Comparison of ENCODE assay signal across 8 mouse cellular contexts in genomic region chr6:28396853-28397457, GRCm38 (mm10). TPM values are rescaled to one million over a fixed set of nuclear protein-coding genes. Genes with fewer than 3 reads are reported as not detected.
DNase-seq lines count a peak whose midpoint lies in the region; ATAC-seq lines count a peak whose summit lies in the region.

No protein-coding gene starts in this region.

- no peaks in the 10 kb centered on the region for H3K9me3 ChIP-seq in hindbrain, embryonic 15.5 days
- no peaks in the 10 kb centered on the region for H3K9me3 ChIP-seq in midbrain, embryonic 12.5 days

- ATAC-seq in hindbrain, embryonic 15.5 days (ENCODE audit: low FRiP score, low read depth), result no peak
- ATAC-seq in midbrain, embryonic 12.5 days (ENCODE audit: low FRiP score, low read depth), result peak; percentile 61

- H3K4me3 ChIP-seq in hindbrain, embryonic 15.5 days, result peak overlapping the region; percentile 42
- H3K4me3 ChIP-seq in midbrain, embryonic 12.5 days, result peak overlapping the region; percentile 53

- 2% methylated on average over 19 of the region's 19 CpGs for WGBS in hindbrain, embryonic 15.5 days
- WGBS in midbrain, embryonic 12.5 days, result under 1% methylated on average over 19 of the region's 19 CpGs

- H3K27me3 ChIP-seq in hindbrain, embryonic 15.5 days, result peaks cover 4% of the 10 kb centered on the region; the same call in 1 of the 2 replicates
- H3K27me3 ChIP-seq in midbrain, embryonic 12.5 days, result peaks cover 44% of the 10 kb centered on the region

- no peaks in the 10 kb centered on the region for H3K36me3 ChIP-seq in hindbrain, embryonic 15.5 days
- no peaks in the 10 kb centered on the region for H3K36me3 ChIP-seq in midbrain, embryonic 12.5 days

- peaks cover 16% of the 10 kb centered on the region for H3K4me1 ChIP-seq in hindbrain, embryonic 15.5 days (replicated peaks)
- peaks cover 8% of the 10 kb centered on the region; the same call in 1 of the 2 replicates for H3K4me1 ChIP-seq in midbrain, embryonic 12.5 days

- peak overlapping the region; percentile 91 for H3K4me2 ChIP-seq in hindbrain, embryonic 15.5 days
- H3K4me2 ChIP-seq in midbrain, embryonic 12.5 days (replicated peaks), result peak overlapping the region; percentile 76

- peak overlapping the region; percentile 48; the same call in 1 of the 2 replicates for H3K27ac ChIP-seq in hindbrain, embryonic 15.5 days (replicated peaks)
- H3K27ac ChIP-seq in midbrain, embryonic 12.5 days (replicated peaks), result peak overlapping the region; percentile 90

- H3K9ac ChIP-seq in hindbrain, embryonic 15.5 days, result peak overlapping the region; percentile 27
- H3K9ac ChIP-seq in midbrain, embryonic 12.5 days (replicated peaks), result peak overlapping the region; percentile 62; the same call in 1 of the 2 replicates

- DNase-seq in cerebellum, adult 8-10 months, result peak; percentile 15
- no peak for DNase-seq in cerebellum, adult 9-10 months
- DNase-seq in right cerebral cortex, postnatal 4 days, result peak; percentile 28
- DNase-seq in right cerebral cortex, postnatal 14 days, result no peak
- DNase-seq in adipocyte (ENCODE audit: low spot score), result no peak
- DNase-seq in adrenal gland, postnatal 10 days, result no peak

RNA-seq across cellular contexts. Expression of gene Zfp800, which starts 0.8 kb away (rescaled TPM):
- 22.4 and 24.6 TPM in 2 replicates for polyA plus RNA-seq in hindbrain, embryonic 15.5 days (2015; fragmentation: Nextera tagmentation; extraction: Ambion mirVana)
- polyA plus RNA-seq in midbrain, embryonic 12.5 days (2016; fragmentation: Nextera tagmentation; extraction: Ambion mirVana), result 36.8 and 40.3 TPM in 2 replicates
- 10 to 100 TPM; 18.4 to 20.1 TPM for total RNA-seq in adrenal gland, postnatal 10 days (2021)

RNA-seq across cellular contexts. Expression of gene Arf5, which starts 26.4 kb away (rescaled TPM):
- 414 and 437 TPM in 2 replicates for polyA plus RNA-seq in hindbrain, embryonic 15.5 days (2015; fragmentation: Nextera tagmentation; extraction: Ambion mirVana)
- polyA plus RNA-seq in midbrain, embryonic 12.5 days (2016; fragmentation: Nextera tagmentation; extraction: Ambion mirVana), result 318 and 320 TPM in 2 replicates
- 100 to 1,000 TPM; 178 to 190 TPM for total RNA-seq in adrenal gland, postnatal 10 days (2021)

RNA-seq across cellular contexts. Expression of gene Fscn3, which starts 30.6 kb away (rescaled TPM):
- not detected in 2 replicates for polyA plus RNA-seq in hindbrain, embryonic 15.5 days (2015; fragmentation: Nextera tagmentation; extraction: Ambion mirVana)
- polyA plus RNA-seq in midbrain, embryonic 12.5 days (2016; fragmentation: Nextera tagmentation; extraction: Ambion mirVana), result not detected in 2 replicates
- total RNA-seq in adrenal gland, postnatal 10 days (2021), result under 1 TPM in 1 of 2 experiments, not detected in 1; 0.27 TPM

RNA-seq across cellular contexts. Expression of gene Gcc1, which starts 31.2 kb away (rescaled TPM):
- 10.9 and 11.0 TPM in 2 replicates for polyA plus RNA-seq in hindbrain, embryonic 15.5 days (2015; fragmentation: Nextera tagmentation; extraction: Ambion mirVana)
- 15.3 and 16.1 TPM in 2 replicates for polyA plus RNA-seq in midbrain, embryonic 12.5 days (2016; fragmentation: Nextera tagmentation; extraction: Ambion mirVana)
- 10 to 100 TPM; 12.2 to 12.7 TPM for total RNA-seq in adrenal gland, postnatal 10 days (2021)

RNA-seq across cellular contexts. Expression of gene Pax4, which starts 52.2 kb away (rescaled TPM):
- not detected in 2 replicates for polyA plus RNA-seq in hindbrain, embryonic 15.5 days (2015; fragmentation: Nextera tagmentation; extraction: Ambion mirVana)
- not detected in 2 replicates for polyA plus RNA-seq in midbrain, embryonic 12.5 days (2016; fragmentation: Nextera tagmentation; extraction: Ambion mirVana)
- not detected for total RNA-seq in adrenal gland, postnatal 10 days (2021)

Comparison
In these comparisons a context has a peak if more than half of its experiments do, and no peak if none do; other contexts are left out.
1. DNase-seq: peak in cerebellum, adult 8-10 months (single experiment) and right cerebral cortex, postnatal 4 days (single experiment); none in cerebellum, adult 9-10 months (single experiment), right cerebral cortex, postnatal 14 days (single experiment), adipocyte (single experiment) and adrenal gland, postnatal 10 days (single experiment).